Mouse (Mus musculus) forebrain, embryonic 11.5 days (tissue): ENCODE measurements around the gene Tnk1. TPM values are rescaled to one million over a fixed set of nuclear protein-coding genes. Genes with fewer than 3 reads are reported as not detected.

Experiments used
- microRNA-seq: library from miRNA; unstranded; fragments of <30 nt; microRNA quantifications from one replicate; pipeline ENCODE4, GENCODE M21; 2016; ENCODE audit not compliant: insufficient number of aligned reads
- polyA plus RNA-seq: library from polyadenylated mRNA; unstranded; fragments of >200 nt; fragmentation: Nextera tagmentation; extraction: Ambion mirVana; gene quantifications from 2 replicates; pipeline ENCODE4 v1.2.1, GENCODE M21; 2014

The Tnk1 gene
- polyA plus RNA-seq, 1 experiment from 2014 or later, result 0.73 TPM

Small RNA genes lying within 50 kb of the gene (microRNA-seq; reads per million reads assigned to microRNA genes)
- gene Mir6924, result not detected

Other genes starting within 250 kb of the Tnk1 start
- gene Shbg, start 240.8 kb downstream of the Tnk1 start, polyA plus RNA-seq, result not detected in 2 replicates
- 13.9 and 17.7 TPM in 2 replicates for gene Sat2, start 236.7 kb downstream of the Tnk1 start, polyA plus RNA-seq
- 33.6 and 44.1 TPM in 2 replicates for gene Fxr2, start 225.7 kb downstream of the Tnk1 start, polyA plus RNA-seq
- not detected in 2 replicates for gene Sox15, start 203.4 kb downstream of the Tnk1 start, polyA plus RNA-seq
- gene Mpdu1, start 196.1 kb downstream of the Tnk1 start, polyA plus RNA-seq, result 39.0 TPM in 2 replicates
- 6.3 and 6.4 TPM in 2 replicates for gene Cd68, start 192.6 kb downstream of the Tnk1 start, polyA plus RNA-seq
- 827 and 855 TPM in 2 replicates for gene Eif4a1, start 186.3 kb downstream of the Tnk1 start, polyA plus RNA-seq
- gene Senp3, start 176.6 kb downstream of the Tnk1 start, polyA plus RNA-seq, result 110 and 117 TPM in 2 replicates
- not detected in 2 replicates for gene Tnfsf13, start 172.9 kb downstream of the Tnk1 start, polyA plus RNA-seq
- gene Tnfsf12, start 162.9 kb downstream of the Tnk1 start, polyA plus RNA-seq, result 2.4 TPM in 2 replicates
- 0.60 and 1.2 TPM in 2 replicates for gene Tnfsfm13, start 162.6 kb downstream of the Tnk1 start, polyA plus RNA-seq
- gene Polr2a, start 100.1 kb downstream of the Tnk1 start, polyA plus RNA-seq, result 61.2 and 65.7 TPM in 2 replicates
- gene Slc35g3, start 96.8 kb downstream of the Tnk1 start, polyA plus RNA-seq, result not detected in 2 replicates
- gene Zbtb4, start 92.8 kb downstream of the Tnk1 start, polyA plus RNA-seq, result 1.1 and 1.4 TPM in 2 replicates
- gene Chrnb1, start 62.8 kb downstream of the Tnk1 start, polyA plus RNA-seq, result 0.73 and 1.1 TPM in 2 replicates
- 1.3 and 1.7 TPM in 2 replicates for gene Fgf11, start 56.9 kb downstream of the Tnk1 start, polyA plus RNA-seq
- gene Tmem102, start 53.1 kb downstream of the Tnk1 start, polyA plus RNA-seq, result 0.32 and 0.65 TPM in 2 replicates
- gene Gm39566, start 43.4 kb downstream of the Tnk1 start, polyA plus RNA-seq, result not detected in 2 replicates
- not detected in 2 replicates for gene Spem2, start 40.3 kb downstream of the Tnk1 start, polyA plus RNA-seq
- gene Spem1, start 36.5 kb downstream of the Tnk1 start, polyA plus RNA-seq, result 0.53 TPM in 1 of 2 replicates, not detected in the other
- gene Nlgn2, start 20.9 kb downstream of the Tnk1 start, polyA plus RNA-seq, result 11.0 and 11.1 TPM in 2 replicates
- 250 and 283 TPM in 2 replicates for gene Tmem256, start 20.2 kb downstream of the Tnk1 start, polyA plus RNA-seq
- gene Plscr3, start 12.4 kb downstream of the Tnk1 start, polyA plus RNA-seq, result 64.6 and 71.9 TPM in 2 replicates
- 0.40 TPM in 1 of 2 replicates, not detected in the other for gene Tmem95, start 19.3 kb upstream of the Tnk1 start, polyA plus RNA-seq
- gene Kctd11, start 22.7 kb upstream of the Tnk1 start, polyA plus RNA-seq, result 2.9 and 3.0 TPM in 2 replicates
- gene Acap1, start 36.8 kb upstream of the Tnk1 start, polyA plus RNA-seq, result 0.52 and 0.75 TPM in 2 replicates
- gene 2810408A11Rik, start 42.3 kb upstream of the Tnk1 start, polyA plus RNA-seq, result 17.2 and 17.6 TPM in 2 replicates
- 16.4 and 23.0 TPM in 2 replicates for gene Neurl4, start 42.3 kb upstream of the Tnk1 start, polyA plus RNA-seq
- gene Gps2, start 55.2 kb upstream of the Tnk1 start, polyA plus RNA-seq, result 99.2 and 106 TPM in 2 replicates
- gene Eif5a, start 63.2 kb upstream of the Tnk1 start, polyA plus RNA-seq, result 2,045 and 2,063 TPM in 2 replicates
- 7.1 and 10.1 TPM in 2 replicates for gene Ybx2, start 77.1 kb upstream of the Tnk1 start, polyA plus RNA-seq
- 13.7 and 14.8 TPM in 2 replicates for gene Slc2a4, start 89.5 kb upstream of the Tnk1 start, polyA plus RNA-seq
- 3.2 and 6.4 TPM in 2 replicates for gene Cldn7, start 106.0 kb upstream of the Tnk1 start, polyA plus RNA-seq
- 20.4 and 28.0 TPM in 2 replicates for gene Ctdnep1, start 122.4 kb upstream of the Tnk1 start, polyA plus RNA-seq
- gene Elp5, start 123.8 kb upstream of the Tnk1 start, polyA plus RNA-seq, result 144 and 156 TPM in 2 replicates
- gene Gabarap, start 132.4 kb upstream of the Tnk1 start, polyA plus RNA-seq, result 472 and 477 TPM in 2 replicates
- 61.4 and 63.0 TPM in 2 replicates for gene Phf23, start 137.0 kb upstream of the Tnk1 start, polyA plus RNA-seq
- 43.9 and 47.6 TPM in 2 replicates for gene Dvl2, start 141.9 kb upstream of the Tnk1 start, polyA plus RNA-seq
- 44.0 and 47.6 TPM in 2 replicates for gene Acadvl, start 156.7 kb upstream of the Tnk1 start, polyA plus RNA-seq
- gene Dlg4, start 158.2 kb upstream of the Tnk1 start, polyA plus RNA-seq, result 18.2 and 21.5 TPM in 2 replicates
- gene Asgr1, start 195.4 kb upstream of the Tnk1 start, polyA plus RNA-seq, result 0.88 and 0.99 TPM in 2 replicates
- gene Asgr2, start 233.9 kb upstream of the Tnk1 start, polyA plus RNA-seq, result not detected in 2 replicates